Mouse (Mus musculus) kidney, postnatal 36 days (tissue): ENCODE measurements around the gene Ppm1l.

Experiments used
- DNase-seq, 2 experiments: peaks; one replicate each; pipeline ENCODE4 v3.0.0; 2021 to 2022; ENCODE audit warnings: mixed read lengths in 2 of 2

The Ppm1l gene

GRCm38 (mm10) chr3:69316391-69317195 is at the start of gene Ppm1l:
Ppm1l (plus strand) TSS chr3:69316861.
- peak; percentile 92 to 94 for DNase-seq

GRCm38 (mm10) chr3:69271812-69272211 is 44.8 kb upstream of the Ppm1l start:
- no peak for DNase-seq

- no peak for DNase-seq
Measured at GRCm38 (mm10) chr3:69274018-69274663, 42.5 kb upstream of the Ppm1l start.

GRCm38 (mm10) chr3:69274664-69275312 is 41.9 kb upstream of the Ppm1l start:
- no peak for DNase-seq

GRCm38 (mm10) chr3:69278648-69279047 is 38.0 kb upstream of the Ppm1l start:
- no peak for DNase-seq

GRCm38 (mm10) chr3:69282406-69282805 is 34.3 kb upstream of the Ppm1l start:
- DNase-seq: peak; percentile 23 to 37

GRCm38 (mm10) chr3:69283085-69283847 is 33.4 kb upstream of the Ppm1l start:
- DNase-seq: no peak

- no peak for DNase-seq
Measured at GRCm38 (mm10) chr3:69289833-69290232, 26.8 kb upstream of the Ppm1l start.

GRCm38 (mm10) chr3:69290294-69290693 is 26.4 kb upstream of the Ppm1l start:
- DNase-seq: peak; percentile 62 to 78

- DNase-seq: no peak
Measured at GRCm38 (mm10) chr3:69290844-69291243, 25.8 kb upstream of the Ppm1l start.

GRCm38 (mm10) chr3:69292628-69293027 is 24.0 kb upstream of the Ppm1l start:
- peak; percentile 17 for DNase-seq

GRCm38 (mm10) chr3:69296270-69296669 is 20.4 kb upstream of the Ppm1l start:
- no peak for DNase-seq

GRCm38 (mm10) chr3:69300121-69300520 is 16.5 kb upstream of the Ppm1l start:
- DNase-seq: no peak

- DNase-seq: no peak
Measured at GRCm38 (mm10) chr3:69315810-69316390, 761 bp upstream of the Ppm1l start.

GRCm38 (mm10) chr3:69317251-69318125 is 827 bp downstream of the Ppm1l start:
- DNase-seq: peak; percentile 18 to 66

- DNase-seq: peak; percentile 59 to 72
Measured at GRCm38 (mm10) chr3:69318131-69318951, 1.7 kb downstream of the Ppm1l start.

GRCm38 (mm10) chr3:69319061-69319720 is 2.5 kb downstream of the Ppm1l start:
- DNase-seq: no peak

- no peak for DNase-seq
Measured at GRCm38 (mm10) chr3:69323982-69324381, 7.3 kb downstream of the Ppm1l start.

GRCm38 (mm10) chr3:69329910-69330309 is 13.2 kb downstream of the Ppm1l start:
- DNase-seq: no peak

GRCm38 (mm10) chr3:69333819-69334218 is 17.2 kb downstream of the Ppm1l start:
- DNase-seq: no peak
